Mouse (Mus musculus) CH12.LX (cell line): ENCODE measurements around the gene Gm28047. TPM values are rescaled to one million over a fixed set of nuclear protein-coding genes. Genes with fewer than 3 reads are reported as not detected.
A peak's percentile ranks its signal among the peaks of the same experiment; 100 is the strongest.

ENCODE experiments used
- DNase-seq: peaks from one replicate; pipeline ENCODE4 v3.0.0-alpha.2; 2013; ENCODE audit errors: extremely low read depth
- H3K27ac ChIP-seq: 2 replicates; pipeline ENCODE4 v1.5.1; 2012; ENCODE audit warnings: low read depth, mild to moderate bottlenecking, control low read depth, moderate library complexity; ENCODE audit not compliant: insufficient read depth
- H3K27me3 ChIP-seq: replicated peaks from 2 replicates; pipeline ENCODE3; 2012; ENCODE audit warnings: inconsistent platforms
- H3K36me3 ChIP-seq, 2 experiments: replicated peaks in 1 of 2; 2 replicates each; pipeline versions ENCODE3 to v1.6.1; 2012; ENCODE audit warnings: inconsistent platforms in 1 of 2, low read length in 1 of 2, mild to moderate bottlenecking in 1 of 2, mixed read lengths in 1 of 2, moderate library complexity in 1 of 2; ENCODE audit not compliant: control insufficient read depth in 1 of 2, insufficient read depth in 1 of 2
- H3K4me1 ChIP-seq, 2 experiments: 2 replicates each; pipeline ENCODE4 v1.6.1; 2012; ENCODE audit warnings: inconsistent platforms in 1 of 2, moderate library complexity in 1 of 2; ENCODE audit not compliant: insufficient read depth in 2 of 2, control insufficient read depth in 1 of 2
- H3K4me2 ChIP-seq: 2 replicates; pipeline ENCODE4 v1.6.1; 2012; ENCODE audit warnings: low read depth, mild to moderate bottlenecking, control low read depth; ENCODE audit not compliant: poor library complexity, insufficient read depth, severe bottlenecking
- H3K4me3 ChIP-seq, 3 experiments: fragments of 150-350 bp in 1 of 3; sonication (generic) in 1 of 3; replicated peaks in 1 of 3; 2 replicates each; pipeline versions ENCODE3 to v1.5.1; 2011 to 2012; ENCODE audit warnings: low read depth in 2 of 3, low read length in 2 of 3, mild to moderate bottlenecking in 2 of 3, moderate library complexity in 2 of 3, control low read depth in 1 of 3, improper control_type of control experiment in 1 of 3, inconsistent platforms in 1 of 3, mixed read lengths in 1 of 3; ENCODE audit not compliant: poor library complexity in 1 of 3
- H3K79me2 ChIP-seq: replicated peaks from 2 replicates; pipeline ENCODE4 v1.6.1; 2012; ENCODE audit warnings: mild to moderate bottlenecking, moderate library complexity; ENCODE audit not compliant: control insufficient read depth, poor library complexity, insufficient read depth, severe bottlenecking; ENCODE audit errors: extremely low read depth
- H3K9ac ChIP-seq: 2 replicates; pipeline ENCODE4 v1.6.1; 2012; ENCODE audit warnings: low read depth, mild to moderate bottlenecking, control low read depth, moderate library complexity; ENCODE audit not compliant: insufficient read depth
- H3K9me3 ChIP-seq: replicated peaks from 2 replicates; pipeline ENCODE3; 2012; ENCODE audit warnings: low read length, inconsistent platforms, mixed read lengths
- CHD1 ChIP-seq: IDR thresholded peaks from 2 replicates; pipeline ENCODE4 v1.6.1; 2012; ENCODE audit warnings: low read depth, low read length, improper control_type of control experiment, inconsistent platforms
- CTCF ChIP-seq, 2 experiments: IDR thresholded peaks in 1 of 2; conservative IDR thresholded peaks in 1 of 2; 2 replicates each; pipeline ENCODE4 v1.5.1; 2011 to 2012; ENCODE audit warnings: low read depth in 2 of 2, low read length in 2 of 2, improper control_type of control experiment in 1 of 2, inconsistent platforms in 1 of 2, mild to moderate bottlenecking in 1 of 2, moderate library complexity in 1 of 2
- E2F4 ChIP-seq: IDR thresholded peaks from 2 replicates; pipeline ENCODE4 v1.6.1; 2011; ENCODE audit warnings: low read depth, low read length, improper control_type of control experiment; ENCODE audit not compliant: insufficient replicate concordance
- ELF1 ChIP-seq: IDR thresholded peaks from 2 replicates; pipeline ENCODE4 v1.6.1; 2014; ENCODE audit warnings: low read depth, mild to moderate bottlenecking, inconsistent platforms, low read length, improper control_type of control experiment
- IRF4 ChIP-seq: IDR thresholded peaks from 2 replicates; pipeline ENCODE4 v1.6.1; 2014; ENCODE audit warnings: low read depth, mild to moderate bottlenecking, inconsistent platforms, low read length, improper control_type of control experiment
- JUN ChIP-seq: IDR thresholded peaks from 2 replicates; pipeline ENCODE4 v1.6.1; 2011; ENCODE audit warnings: low read depth, mild to moderate bottlenecking, low read length, improper control_type of control experiment, moderate library complexity; ENCODE audit not compliant: insufficient read depth
- MAFK ChIP-seq: IDR thresholded peaks from 2 replicates; pipeline ENCODE4 v1.6.1; 2011; ENCODE audit warnings: low read length, improper control_type of control experiment; ENCODE audit not compliant: insufficient replicate concordance
- MAX ChIP-seq: IDR thresholded peaks from 2 replicates; pipeline ENCODE4 v1.6.1; 2011; ENCODE audit warnings: low read length, improper control_type of control experiment
- MAZ ChIP-seq: IDR thresholded peaks from 2 replicates; pipeline ENCODE4 v1.6.1; 2012; ENCODE audit warnings: low read depth, mild to moderate bottlenecking, inconsistent platforms, low read length, improper control_type of control experiment, moderate library complexity
- POLR2A ChIP-seq: IDR thresholded peaks from 2 replicates; pipeline ENCODE4 v1.6.1; 2011; ENCODE audit warnings: low read depth, mild to moderate bottlenecking, improper control_type of control experiment, low read length
- POLR2AphosphoS2 ChIP-seq: IDR thresholded peaks from 2 replicates; pipeline ENCODE4 v1.6.1; 2011; ENCODE audit warnings: low read depth, low read length, improper control_type of control experiment
- RCOR1 ChIP-seq: conservative IDR thresholded peaks from 2 replicates; pipeline ENCODE4 v1.6.1; 2012; ENCODE audit warnings: low read depth, mild to moderate bottlenecking, inconsistent platforms, low read length, improper control_type of control experiment
- USF1 ChIP-seq: IDR thresholded peaks from 2 replicates; pipeline ENCODE4 v1.6.1; 2014; ENCODE audit warnings: low read depth, mild to moderate bottlenecking, inconsistent platforms, low read length, improper control_type of control experiment
- ZMIZ1 ChIP-seq: IDR thresholded peaks from 2 replicates; pipeline ENCODE4 v1.6.1; 2012; ENCODE audit warnings: low read depth, mild to moderate bottlenecking, inconsistent platforms, low read length, improper control_type of control experiment
- dilution Hi-C: fragments of 300-500 bp; cut with MboI; formaldehyde crosslinking; loops from 2 replicates; pipeline ENCODE4 v1.14.3; 2020; ENCODE audit warnings: low sequenced_read_pairs; ENCODE audit not compliant: extremely low pct_unique_long_range_greater_than_20kb, extremely low pct_ligation_motif_present
- in situ Hi-C: fragments of 300-500 bp; cut with MboI; formaldehyde crosslinking; loops from 3 replicates; pipeline ENCODE4 v1.14.3; 2019; ENCODE audit warnings: low sequenced_read_pairs, low pct_ligation_motif_present, low pct_unique_long_range_greater_than_20kb, mixed read lengths
- polyA plus RNA-seq: library from polyadenylated mRNA; unstranded; fragments of >175 nt; gene quantifications from 2 replicates; pipeline ENCODE4 v1.2.1, GENCODE M21; 2012; ENCODE audit warnings: low read depth; ENCODE audit not compliant: insufficient read length
- total RNA-seq, 2 experiments: library from RNA; depleted of rRNA; stranded (reverse); fragments of 300-350 nt in 1 of 2; fragments of >200 nt in 1 of 2; gene quantifications; 2 replicates each; pipeline ENCODE4 v1.2.3; 2012 to 2014

Gene Gm28047
- total and polyA plus RNA-seq, 3 experiments, result not detected

DNA sequence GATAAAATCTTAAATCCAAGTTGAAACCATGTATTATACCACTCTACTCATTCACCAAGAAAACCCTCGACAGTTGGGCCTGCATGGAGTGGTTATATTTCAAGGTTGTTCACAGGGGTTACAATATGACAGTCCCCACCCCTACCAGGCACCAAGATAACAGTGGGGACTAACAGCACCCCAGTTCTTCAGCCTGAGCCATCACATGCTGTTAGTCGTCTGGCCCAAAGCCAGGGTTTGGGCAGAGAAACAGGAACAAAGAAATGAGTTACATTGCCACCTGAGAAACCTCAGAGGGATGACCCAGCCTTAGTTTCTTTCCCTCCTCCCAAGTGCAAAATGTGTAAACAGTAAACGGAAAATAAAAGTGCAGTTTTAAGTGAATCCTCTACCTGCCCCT lies 125.5 kb downstream of the Gm28047 start:
- Histone ChIP-seq H3K4me2 (no peak overlapping the region), H3K9me3 (no peaks in the 10 kb centered on the region)
- dilution Hi-C loops, result no loop called here
- TF ChIP-seq POLR2AphosphoS2, result 0 out of 2 replicates have a peak, but pooled peaks have one; percentile 49
- TF ChIP-seq MAFK, result no peak
- TF ChIP-seq, all 38 proteins: peak for 1
- in situ Hi-C loops, result no loop called here
- peaks cover 77 to 97% of the 10 kb centered on the region in 2 experiments for H3K36me3 ChIP-seq
- H3K9ac ChIP-seq, result no peak overlapping the region
- H3K27me3 ChIP-seq, result no peaks in the 10 kb centered on the region
- H3K4me3 ChIP-seq, result no peak overlapping the region
- peaks cover 18% of the 10 kb centered on the region for H3K79me2 ChIP-seq
- H3K27ac ChIP-seq, result no peak overlapping the region
- DNase-seq, result no peak
- no peaks in the 10 kb centered on the region; a peak in 1 of 4 replicates for H3K4me1 ChIP-seq

DNA sequence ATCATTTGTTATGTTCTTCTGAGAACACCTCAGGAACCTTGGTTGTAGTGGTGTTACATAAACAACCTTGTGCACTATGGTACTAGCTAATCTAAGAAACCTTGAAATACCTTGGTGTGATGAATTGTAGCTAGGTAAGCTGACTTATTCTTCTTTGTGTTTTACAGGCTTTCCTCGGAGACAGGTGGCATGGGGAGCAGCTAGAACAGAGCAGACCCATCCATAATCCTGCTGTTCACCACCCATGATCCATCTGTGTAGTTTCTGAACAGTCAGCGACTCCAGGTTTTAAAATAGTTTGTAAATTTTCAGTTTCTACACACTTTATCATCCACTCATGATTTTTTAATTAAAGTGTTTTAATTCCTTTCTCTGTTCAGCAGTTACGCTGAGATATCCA lies 126.5 kb downstream of the Gm28047 start:
- H3K36me3 ChIP-seq, result peaks cover 75 to 97% of the 10 kb centered on the region in 2 experiments
- no peaks in the 10 kb centered on the region for H3K9me3 ChIP-seq
- H3K4me1 ChIP-seq, result peaks cover 0 to 2% of the 10 kb centered on the region in 2 experiments; a peak in 1 of 4 replicates
- H3K4me3 ChIP-seq, result no peak overlapping the region
- peaks cover 24% of the 10 kb centered on the region for H3K79me2 ChIP-seq
- H3K4me2 ChIP-seq, result no peak overlapping the region
- no peak overlapping the region for H3K9ac ChIP-seq
- TF ChIP-seq ZMIZ1 (no peak), ELF1 (no peak), IRF4 (no peak), USF1 (no peak), POLR2A (no peak), RCOR1 (no peak), JUN (no peak), MAX (no peak), E2F4 (no peak), CHD1 (no peak)
- in situ Hi-C loops, result no loop called here
- H3K27ac ChIP-seq, result no peak overlapping the region
- DNase-seq, result no peak
- dilution Hi-C loops, result no loop called here
- H3K27me3 ChIP-seq, result no peaks in the 10 kb centered on the region

DNA sequence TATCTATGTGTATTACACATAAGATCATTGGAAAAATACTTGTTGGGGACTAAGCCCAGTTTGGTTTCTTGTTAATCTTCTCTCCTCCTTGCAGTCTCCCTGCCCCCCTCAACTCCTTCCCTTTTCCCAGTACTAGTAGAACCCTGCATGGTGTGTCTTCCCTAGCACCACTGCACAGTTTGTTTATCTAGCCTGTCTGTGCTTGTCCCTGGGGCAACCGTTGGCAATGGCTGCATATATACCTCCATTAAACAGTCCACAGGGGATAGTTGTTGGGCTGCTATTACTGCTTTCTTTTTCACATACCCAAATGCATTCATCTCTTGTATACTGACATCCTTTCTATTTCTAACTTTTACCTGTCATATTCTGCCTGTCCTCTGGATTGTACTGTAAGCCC lies 137.2 kb downstream of the Gm28047 start:
- Histone ChIP-seq H3K79me2 (peaks cover 36% of the 10 kb centered on the region), H3K9ac (no peak overlapping the region), H3K4me1 (no peaks in the 10 kb centered on the region), H3K27ac (no peak overlapping the region), H3K4me2 (no peak overlapping the region), H3K27me3 (no peaks in the 10 kb centered on the region)
- dilution Hi-C loops (no loop called here), in situ Hi-C loops (no loop called here)
- no peak for TF ChIP-seq MAZ
- no peak for TF ChIP-seq CTCF (conservative IDR thresholded peaks at IDR 0.05 in 1 of 2, IDR thresholded peaks at IDR 0.05 in 1 of 2; ENCODE audit: low read depth in 2 of 2, low read length in 2 of 2)
- TF ChIP-seq, all 38 proteins: peak for 0
- no peak overlapping the region for H3K4me3 ChIP-seq
- H3K36me3 ChIP-seq, result peaks cover 66 to 99% of the 10 kb centered on the region in 2 experiments
- DNase-seq, result no peak
- no peaks in the 10 kb centered on the region for H3K9me3 ChIP-seq
